13 mouse cellular contexts compared by ENCODE assay signal in the genomic region with DNA sequence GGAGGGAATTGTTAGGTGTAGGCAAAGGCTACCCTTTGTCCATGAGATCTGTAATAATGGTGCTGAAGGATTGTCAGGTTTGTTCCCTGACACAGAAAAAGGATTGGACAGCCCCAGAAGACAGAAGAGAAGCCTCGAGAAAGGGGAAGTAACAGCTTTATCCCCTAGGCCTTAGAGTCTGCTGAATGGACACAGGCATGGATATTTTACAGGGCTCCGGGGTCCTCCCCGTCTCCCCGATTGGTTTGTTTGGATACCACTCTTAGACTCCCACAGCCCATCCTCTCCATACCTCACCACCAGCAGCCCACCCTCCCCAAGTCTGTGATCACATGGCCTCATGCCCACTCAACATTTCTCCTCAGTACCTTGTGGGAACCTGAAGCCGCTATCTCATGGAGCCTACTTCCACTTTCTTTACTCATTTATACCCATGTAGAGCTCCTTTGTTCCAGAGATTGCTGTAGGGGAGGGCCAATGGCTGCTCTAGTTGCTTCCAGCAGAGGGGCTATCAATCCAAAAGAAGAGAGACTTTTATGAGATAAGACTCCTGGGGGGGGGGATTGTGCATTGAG.
"Had no signal": no experiment of that assay in that cellular context is flagged by ENCODE, and none has a peak within 500 bp of the region (broad histone marks: within the 10 kb centered on the region; RNA-seq: fewer than 3 reads in every experiment).

No protein-coding gene starts in this region.

- H3K9me3 ChIP-seq: kidney, embryonic 15.5 days; limb, embryonic 12.5 days; liver, embryonic 15.5 days; stomach, embryonic 15.5 days had no signal

- H3K4me1 ChIP-seq: kidney, embryonic 15.5 days; liver, embryonic 15.5 days; stomach, embryonic 15.5 days had no signal

- H3K27me3 ChIP-seq: liver, embryonic 15.5 days; stomach, embryonic 15.5 days had no signal

- ATAC-seq: intestine, embryonic 16.5 days; lung, postnatal 0 days; midbrain, embryonic 16.5 days had no signal

- DNase-seq: kidney, adult 2 months; kidney, postnatal 14 days; liver; lung, adult 2 months; lung, postnatal 36 days; thymus, postnatal 14 days had no signal

- H3K36me3 ChIP-seq: kidney, embryonic 15.5 days; limb, embryonic 12.5 days; liver, embryonic 15.5 days; stomach, embryonic 15.5 days had no signal

- H3K4me2 ChIP-seq: kidney, embryonic 15.5 days; limb, embryonic 12.5 days; liver, embryonic 15.5 days; stomach, embryonic 15.5 days had no signal

- H3K9ac ChIP-seq: kidney, embryonic 15.5 days; limb, embryonic 12.5 days; liver, embryonic 15.5 days; stomach, embryonic 15.5 days had no signal

- H3K4me3 ChIP-seq: kidney, embryonic 15.5 days; limb, embryonic 12.5 days; liver, embryonic 15.5 days; stomach, embryonic 15.5 days had no signal

- H3K27ac ChIP-seq: kidney, embryonic 15.5 days; limb, embryonic 12.5 days; liver, embryonic 15.5 days; stomach, embryonic 15.5 days had no signal
